Mouse (Mus musculus) embryo, embryonic 10.5 days (tissue): ENCODE results near the gene Nubp2.

Experiments
- DNase-seq: peaks from one replicate; pipeline ENCODE4 v3.0.0-alpha.2; 2015; ENCODE audit warnings: low spot score

Nubp2 gene

DNA sequence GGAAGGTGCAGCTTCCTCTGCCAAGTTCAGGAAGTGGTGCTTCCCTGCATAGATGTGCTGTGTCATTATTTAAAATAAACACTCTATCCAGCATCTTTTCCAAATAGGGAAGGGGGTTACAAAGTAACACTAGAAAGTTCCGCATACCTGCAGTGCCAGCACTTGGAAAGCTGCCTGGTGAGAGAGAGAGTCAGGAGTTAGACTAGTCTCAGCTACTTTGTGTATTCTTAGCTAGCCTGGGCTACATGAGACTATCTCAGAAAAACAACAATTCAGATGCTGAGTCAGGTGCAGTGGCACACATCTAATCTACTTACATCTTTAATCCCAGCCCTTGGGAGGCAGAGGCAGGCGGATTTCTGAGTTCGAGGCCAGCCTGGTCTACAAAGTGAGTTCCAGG is 24.4 kb downstream of the Nubp2 start:
- DNase-seq: no peak

DNA sequence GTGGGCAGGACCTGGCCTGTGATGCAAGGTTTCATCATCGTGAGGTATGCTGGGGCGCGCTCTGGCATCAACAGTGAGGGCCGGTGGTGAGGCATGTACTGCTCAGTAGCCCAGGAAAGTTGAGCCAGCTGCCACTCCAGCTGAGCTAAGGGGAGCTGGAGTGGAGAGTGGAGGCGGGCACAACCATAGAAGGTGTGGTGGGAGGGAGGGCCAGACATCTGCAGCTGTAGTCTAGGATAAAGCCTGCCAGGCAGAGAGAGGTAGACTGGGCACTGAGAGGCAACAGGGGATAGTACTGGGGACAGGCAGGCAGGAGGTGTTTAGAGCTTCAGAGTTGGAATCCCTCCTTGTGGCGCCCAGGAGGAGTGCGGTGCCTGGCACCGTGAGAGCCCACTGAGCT is 26.1 kb downstream of the Nubp2 start:
- no peak for DNase-seq

DNA sequence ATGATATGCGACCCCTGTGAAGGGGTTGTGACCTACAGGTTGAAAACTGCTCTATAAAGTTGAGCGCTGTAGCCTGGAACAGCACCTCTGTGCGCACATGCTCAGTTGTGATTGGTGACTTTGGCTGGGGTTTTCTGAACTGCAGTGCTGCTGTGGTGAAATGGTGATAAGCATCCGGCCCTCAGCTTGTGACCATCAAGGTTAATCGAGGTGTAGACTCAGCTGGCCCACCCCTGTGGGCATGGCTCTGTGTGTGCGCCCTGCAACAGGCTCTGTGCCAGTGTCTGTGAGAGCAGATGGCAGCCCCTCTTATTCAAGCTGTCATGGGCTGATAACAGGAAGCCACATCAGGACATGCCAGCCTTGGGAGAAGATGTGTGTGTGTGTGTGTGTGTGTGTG is 27.2 kb downstream of the Nubp2 start:
- no peak for DNase-seq

DNA sequence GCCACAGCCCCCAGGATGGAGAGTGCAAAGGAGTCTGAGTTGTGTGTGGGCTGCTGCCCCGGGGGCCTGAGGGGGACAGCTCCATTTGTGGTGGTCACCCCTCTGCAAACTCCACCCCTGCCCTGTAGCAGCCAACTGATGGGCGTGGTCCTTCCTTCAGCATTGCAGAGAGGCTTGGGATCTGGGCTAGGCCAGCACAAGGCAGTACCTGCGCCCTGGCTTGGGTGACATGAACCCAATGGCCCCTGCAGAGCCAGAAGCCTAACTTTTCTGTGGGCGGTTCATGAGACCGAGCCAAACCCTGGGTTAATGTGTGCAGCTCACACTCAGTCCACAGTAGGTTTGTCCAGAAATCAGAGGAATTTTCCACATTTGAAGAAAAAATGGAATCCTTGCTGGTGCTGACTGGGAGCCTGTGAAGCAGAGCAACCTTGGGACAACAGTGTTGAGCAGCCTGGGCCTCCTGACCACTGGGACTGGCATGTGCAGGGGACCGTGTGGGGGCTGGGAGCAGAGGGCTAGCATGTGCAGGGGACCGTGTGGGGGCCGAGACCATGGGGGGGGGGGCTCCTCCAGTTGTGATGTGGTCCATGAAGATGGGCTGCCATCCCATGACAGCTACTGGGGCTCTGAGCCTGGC is 28.2 kb downstream of the Nubp2 start:
- DNase-seq: no peak

DNA sequence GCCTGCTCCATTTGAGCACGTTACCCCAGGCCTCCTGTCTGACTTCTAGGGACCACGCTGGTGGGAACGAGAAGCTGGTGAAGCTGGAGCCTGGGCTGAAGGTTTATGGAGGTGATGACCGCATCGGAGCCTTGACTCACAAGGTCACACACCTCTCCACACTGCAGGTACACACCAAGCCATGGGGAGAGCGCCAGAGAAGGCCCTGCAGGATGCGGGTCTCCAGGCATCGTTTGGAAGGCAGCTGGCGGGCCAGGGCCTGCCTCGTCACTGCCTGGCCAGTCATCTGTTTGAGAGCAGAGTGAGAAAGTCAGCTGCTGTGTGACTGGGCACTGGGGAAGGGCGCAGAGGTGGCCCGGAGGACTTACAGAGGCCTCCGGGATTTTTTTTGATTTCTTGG is 29.6 kb downstream of the Nubp2 start:
- no peak for DNase-seq

DNA sequence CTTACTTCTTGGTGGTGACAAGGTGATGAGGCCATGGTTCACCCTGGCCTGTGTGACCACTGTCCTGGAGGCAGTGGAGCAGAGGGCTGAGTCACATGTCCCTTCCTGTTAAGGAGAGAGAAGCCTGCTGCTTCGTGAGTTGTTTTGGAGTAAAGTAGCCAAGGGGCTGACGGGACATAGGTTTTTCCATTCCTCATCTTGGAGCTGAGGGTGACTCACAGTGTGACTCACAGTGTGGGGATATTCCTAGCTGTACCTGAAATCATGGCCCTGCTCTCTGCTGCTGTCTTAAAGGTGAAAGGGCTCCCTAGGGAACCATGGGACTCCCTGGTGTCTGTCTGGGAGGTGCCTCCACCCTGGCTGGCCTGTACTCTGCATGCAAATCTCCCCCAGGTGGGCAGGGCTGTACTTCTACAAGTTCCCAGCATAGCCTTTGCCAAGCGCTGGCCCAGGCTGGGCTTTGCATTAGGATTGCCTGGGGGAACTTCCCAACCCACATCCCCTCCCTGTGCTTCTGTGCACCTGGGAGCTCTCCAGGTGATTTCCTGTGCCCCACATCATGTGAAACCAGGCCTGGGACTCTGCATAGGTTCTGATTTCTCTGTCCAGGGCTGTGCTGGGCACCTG is 30.2 kb downstream of the Nubp2 start:
- no peak for DNase-seq

DNA sequence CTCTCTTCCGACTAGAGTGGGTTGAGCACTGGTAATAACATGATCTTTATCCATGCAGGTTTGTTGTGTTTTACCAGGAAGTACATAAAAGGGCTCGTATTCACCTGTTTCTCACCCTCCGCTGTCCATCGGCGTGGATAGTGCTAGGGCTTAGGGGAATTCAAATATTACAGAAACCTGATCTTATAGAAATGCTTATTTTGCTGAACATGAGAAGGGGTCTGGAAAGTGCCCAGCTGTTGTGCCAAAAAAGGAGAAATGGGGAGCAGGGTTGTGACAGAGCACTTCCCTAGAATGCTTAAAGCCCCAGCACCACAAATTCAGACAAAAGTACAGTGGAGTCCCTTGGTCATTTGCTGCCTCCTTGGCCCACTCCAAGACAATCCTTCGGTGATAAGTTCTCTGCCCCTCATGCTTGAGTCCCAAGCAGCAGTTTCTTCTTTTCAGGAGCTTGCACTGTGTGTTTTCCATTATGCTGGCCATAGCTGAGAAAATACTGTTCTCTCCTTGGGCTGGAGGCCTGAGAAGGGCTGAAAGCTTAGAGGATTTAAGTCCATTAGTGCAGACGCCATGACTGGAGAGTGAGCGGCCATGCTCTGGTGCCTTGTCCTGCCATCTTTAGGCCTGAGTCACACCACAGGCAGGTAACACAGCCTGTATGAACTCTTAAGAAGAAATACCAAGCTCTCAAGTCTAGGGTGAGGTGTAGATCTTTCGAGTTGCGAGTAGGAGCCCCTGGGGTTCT is 34.6 kb downstream of the Nubp2 start:
- no peak for DNase-seq

DNA sequence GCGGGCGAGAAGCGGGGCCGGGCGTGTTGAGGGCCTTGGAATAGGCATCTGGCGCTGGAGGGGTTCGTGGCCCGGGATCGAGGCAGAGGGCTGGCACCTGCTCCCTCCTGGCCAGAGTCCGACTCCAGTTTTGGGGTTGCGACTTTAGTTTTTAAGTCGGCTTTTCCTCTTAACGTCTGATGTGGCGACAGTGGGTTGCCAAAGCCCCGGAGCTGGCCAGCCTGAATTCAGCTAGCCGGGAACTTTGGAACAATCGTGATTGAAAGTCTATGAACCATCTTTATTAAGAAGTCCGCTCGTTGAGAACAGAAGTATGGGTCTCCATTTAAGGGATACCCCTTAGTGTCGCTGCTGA is 35.4 kb downstream of the Nubp2 start:
- no peak for DNase-seq

DNA sequence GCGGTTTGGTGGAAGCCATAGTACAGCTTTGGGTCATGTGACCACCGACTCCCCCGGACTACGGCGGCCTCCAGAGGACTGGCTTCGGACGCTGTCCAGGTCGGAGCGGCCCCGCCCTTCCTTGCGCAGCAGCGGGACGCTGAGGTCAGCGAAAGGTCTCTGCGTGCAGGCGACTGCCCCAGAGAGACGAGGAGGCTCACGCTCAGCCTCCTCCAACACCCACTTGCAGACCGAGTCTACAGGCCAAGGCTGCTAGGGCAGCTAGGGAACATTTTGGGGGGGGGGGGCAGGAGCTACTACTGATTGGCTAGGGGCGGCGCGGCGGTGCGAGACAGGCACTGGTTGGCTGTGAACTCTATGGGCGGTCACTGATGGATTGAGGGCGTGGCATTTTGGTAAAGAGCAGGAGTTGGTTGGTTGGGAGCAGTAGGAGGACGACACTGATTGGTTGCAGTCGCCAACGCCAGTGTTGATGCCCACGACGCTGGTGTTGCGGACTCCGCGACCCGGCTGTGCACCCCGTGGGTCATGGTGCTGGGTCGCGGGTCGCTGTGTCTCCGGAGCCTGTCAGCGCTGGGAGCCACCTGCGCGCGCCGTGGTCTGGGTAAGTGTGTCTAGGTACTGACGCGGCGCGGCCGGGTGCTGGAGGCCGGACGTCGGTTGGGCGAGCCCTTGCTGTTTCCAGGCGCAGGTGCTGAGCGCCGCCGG is 35.9 kb downstream of the Nubp2 start, which contains the start of gene Fahd1:
Gene Fahd1, minus strand, starts transcription at position 300 of the 708 bp plus-strand sequence.
- DNase-seq: peak; percentile 99

DNA sequence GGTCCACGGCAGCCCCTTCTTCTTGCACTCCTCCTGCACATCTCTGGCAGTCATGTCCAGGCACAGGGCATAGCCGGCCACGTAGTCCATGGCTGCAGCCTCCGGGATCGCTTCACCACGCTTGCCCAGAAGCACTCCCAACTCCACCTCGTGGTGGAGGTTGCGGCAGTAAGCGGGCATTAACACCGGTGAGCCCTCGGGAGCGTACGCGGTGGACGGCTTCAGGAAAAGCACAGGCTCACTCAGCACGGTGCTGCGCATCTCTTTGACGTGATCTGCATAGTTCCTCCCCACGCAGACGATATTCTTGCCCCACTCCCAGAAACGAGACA is 36.5 kb downstream of the Nubp2 start:
- DNase-seq: no peak

DNA sequence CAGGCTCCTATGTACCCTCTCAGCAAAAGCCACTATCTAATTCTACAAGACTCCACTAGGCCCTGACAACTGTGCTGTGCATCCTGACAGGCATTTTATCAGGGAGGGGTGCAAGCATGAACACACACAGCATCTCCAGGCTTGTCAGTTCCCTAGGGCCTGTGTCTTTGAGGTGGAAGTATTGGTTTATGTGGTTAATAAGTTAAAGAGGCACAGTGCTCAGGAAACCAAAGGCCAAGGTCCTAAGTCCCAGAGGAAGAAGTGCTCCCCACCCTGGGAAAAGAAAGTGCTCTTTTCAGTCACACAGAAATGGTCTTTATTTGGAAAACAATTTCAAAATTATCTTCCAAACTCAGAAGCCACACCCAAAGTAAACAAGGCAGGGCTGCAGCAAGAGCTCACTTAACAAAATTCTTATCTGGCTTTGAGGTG is 37.5 kb downstream of the Nubp2 start:
- DNase-seq: no peak

DNA sequence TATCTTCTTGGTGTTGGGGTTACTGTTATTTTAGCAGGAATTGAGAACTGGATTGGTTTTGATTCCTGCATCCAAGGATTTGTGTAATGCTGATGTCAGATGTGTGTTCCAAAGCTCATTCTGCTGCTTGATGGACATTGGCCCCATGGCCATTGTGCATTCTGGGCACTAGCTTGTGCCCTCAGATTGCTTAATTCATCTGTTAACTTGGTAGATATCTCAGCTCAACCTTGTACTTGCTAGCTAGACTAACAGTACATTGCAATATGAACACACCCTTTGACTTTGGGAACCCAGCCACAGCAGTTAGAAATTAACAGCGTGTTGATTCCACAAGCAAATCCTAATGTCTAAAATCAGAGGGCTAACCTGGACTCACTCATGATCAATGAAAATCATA is 38.8 kb downstream of the Nubp2 start:
- no peak for DNase-seq

DNA sequence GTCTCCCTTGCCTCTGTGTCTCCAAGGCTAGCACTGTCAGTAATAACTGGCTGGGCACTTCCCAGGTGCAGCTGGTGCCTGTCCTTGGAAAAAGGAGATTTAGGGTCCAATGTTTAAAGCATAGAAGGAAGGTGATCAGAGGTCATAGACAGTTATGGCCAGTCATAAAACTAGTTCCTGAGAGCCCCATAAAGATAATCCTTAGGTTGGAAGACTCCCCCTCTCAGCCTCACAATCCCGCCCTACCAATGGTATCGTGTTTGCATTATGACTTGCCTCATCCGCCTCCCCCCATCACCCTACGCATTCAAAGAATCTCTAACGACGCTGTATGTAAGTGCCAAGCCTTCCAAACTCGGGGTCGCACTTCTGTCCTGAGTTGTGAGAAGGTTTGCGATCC is 41.6 kb downstream of the Nubp2 start:
- DNase-seq: no peak

DNA sequence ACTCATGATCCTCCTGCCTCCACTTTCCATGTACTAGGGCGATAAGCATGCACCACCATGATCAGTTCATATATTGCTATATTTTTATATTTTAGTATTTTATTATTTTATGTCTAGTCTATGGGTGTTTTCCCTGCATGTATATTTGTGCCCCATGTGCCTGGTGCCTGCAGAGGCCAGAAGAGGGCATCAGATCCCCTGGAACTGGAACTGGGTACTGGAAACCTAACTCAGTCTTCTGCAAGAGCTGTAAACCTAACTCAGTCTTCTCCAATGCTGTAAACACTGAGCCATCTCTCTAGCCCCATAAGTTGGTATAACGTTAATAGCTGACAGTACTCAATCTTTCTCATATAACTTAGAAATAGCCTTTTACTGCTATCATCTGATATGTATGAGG is 43.5 kb downstream of the Nubp2 start:
- DNase-seq: no peak

DNA sequence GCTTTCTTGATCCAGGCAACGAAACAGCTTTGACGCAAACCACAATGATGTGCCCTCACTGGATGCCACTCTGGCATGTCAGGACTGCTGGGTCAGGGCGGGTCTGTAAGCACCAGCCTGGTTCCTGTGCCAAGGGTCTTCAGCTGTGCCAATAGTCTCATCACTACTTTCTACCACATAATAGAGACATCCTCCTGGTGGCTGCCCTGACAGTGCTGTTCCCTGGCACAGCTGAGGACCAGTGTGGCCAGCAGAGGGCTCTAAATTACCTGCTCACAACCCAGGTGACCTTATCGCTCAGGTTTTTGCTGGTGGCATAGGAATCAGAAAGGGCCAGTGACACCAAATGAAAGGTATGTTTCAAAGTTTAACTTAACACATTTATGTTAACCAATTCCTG is 45.0 kb downstream of the Nubp2 start:
- no peak for DNase-seq

DNA sequence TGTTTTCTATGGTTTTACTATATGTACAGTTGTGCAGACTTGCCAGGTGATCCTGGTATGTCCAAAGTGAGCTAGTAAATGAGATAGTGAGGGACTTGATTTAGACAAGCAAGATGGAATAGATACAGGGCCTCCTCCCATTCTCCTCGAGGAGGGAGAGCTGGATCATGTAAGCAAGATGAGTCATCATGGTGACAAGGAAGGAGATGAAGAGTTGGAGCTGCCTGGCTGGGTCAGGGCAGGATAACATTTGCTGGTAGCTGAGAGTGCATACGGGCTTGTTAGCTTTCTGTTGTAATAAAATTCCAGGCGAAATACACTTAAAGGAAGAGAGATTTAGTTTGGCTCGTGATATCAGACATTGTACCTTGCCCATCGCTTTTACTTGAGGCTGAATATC is 45.8 kb downstream of the Nubp2 start:
- DNase-seq: no peak

DNA sequence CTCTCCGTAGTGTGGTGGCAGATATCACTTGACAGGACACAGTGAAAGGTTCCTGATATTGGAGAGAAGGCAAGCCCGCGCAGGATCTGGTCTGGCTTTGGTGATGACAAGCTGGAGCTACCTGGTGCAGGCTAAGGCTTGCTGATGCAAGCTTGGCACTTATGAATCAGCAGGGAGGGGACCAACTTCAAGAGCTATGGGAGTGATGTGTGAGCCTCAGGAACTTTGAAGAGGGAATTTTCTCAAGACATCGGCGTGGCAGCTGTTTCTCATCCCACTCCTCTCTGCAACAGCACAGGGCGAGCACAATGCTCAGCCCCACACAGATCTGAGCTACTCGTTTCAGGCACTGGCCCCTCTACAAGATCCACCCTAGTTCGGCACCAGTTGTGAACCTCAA is 46.3 kb downstream of the Nubp2 start, which contains the start of gene Hagh:
Gene Hagh, plus strand, starts transcription at position 302 of the 400 bp plus-strand sequence.
- no peak for DNase-seq
